In the genomic region with DNA sequence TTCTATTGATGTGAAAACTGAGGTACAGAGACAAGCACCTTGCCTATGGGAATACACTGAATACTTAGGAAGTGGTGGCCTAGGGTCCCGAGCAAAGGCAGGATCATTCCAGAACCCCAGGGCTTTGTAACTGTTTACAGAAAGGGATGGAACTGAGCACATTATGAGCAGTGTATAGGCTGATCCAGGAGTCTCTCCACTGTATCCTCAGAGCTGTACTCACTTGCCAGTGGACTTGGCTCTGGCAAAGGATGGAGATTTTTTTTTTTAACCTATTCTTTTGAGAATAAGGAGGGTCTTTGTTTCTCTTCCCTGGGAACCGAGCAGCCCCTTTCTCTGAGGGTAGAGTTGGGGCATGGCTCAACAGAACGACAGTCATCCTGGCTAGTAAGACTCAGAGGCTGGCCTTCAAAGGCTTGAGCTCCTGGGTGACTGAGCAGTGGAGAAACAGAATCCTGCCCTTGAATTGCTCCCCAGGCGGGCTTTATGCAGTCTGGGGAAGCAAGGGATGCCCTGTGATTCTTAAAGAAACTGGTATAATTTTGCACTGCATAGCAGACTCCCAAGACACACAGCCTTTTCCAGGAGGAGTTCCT, we compare ENCODE assay signal across 13 mouse cellular contexts. TPM values are rescaled to one million over a fixed set of nuclear protein-coding genes. Genes with fewer than 3 reads are reported as not detected.
DNase-seq lines count a peak whose midpoint lies in the region; ATAC-seq lines count a peak whose summit lies in the region.
"Had no signal": no experiment of that assay in that cellular context is flagged by ENCODE, and none has a peak within 500 bp of the region (broad histone marks: within the 10 kb centered on the region; RNA-seq: fewer than 3 reads in every experiment).

No protein-coding gene starts in this region.

- H3K4me3 ChIP-seq in forebrain, embryonic 14.5 days (ENCODE audit: low read depth, low read length): no peak overlapping the region
- H3K4me3 ChIP-seq: limb, embryonic 13.5 days had no signal

- H3K27me3 ChIP-seq in forebrain, embryonic 14.5 days (replicated peaks; ENCODE audit: control insufficient read depth, insufficient read depth, low read length): no peaks in the 10 kb centered on the region
- H3K27me3 ChIP-seq: limb, embryonic 13.5 days had no signal

- H3K9me3 ChIP-seq in forebrain, embryonic 14.5 days (replicated peaks; ENCODE audit: control insufficient read depth, low read length): no peaks in the 10 kb centered on the region
- H3K9me3 ChIP-seq: limb, embryonic 13.5 days had no signal

- H3K9ac ChIP-seq in forebrain, embryonic 14.5 days (ENCODE audit: low read length): no peak overlapping the region
- H3K9ac ChIP-seq: limb, embryonic 13.5 days had no signal

- no peak overlapping the region for H3K4me2 ChIP-seq in forebrain, embryonic 14.5 days (ENCODE audit: low read length)
- H3K4me2 ChIP-seq: limb, embryonic 13.5 days had no signal

- peak; percentile 76 for DNase-seq in heart, adult 11 months
- DNase-seq in heart, adult 8-10 months (ENCODE audit: low spot score): no peak
- DNase-seq in brain, adult 2 months (ENCODE audit: low read depth, low spot score): peak; percentile 10
- DNase-seq in forebrain, embryonic 14.5 days (ENCODE audit: low spot score): peak; percentile 67
- DNase-seq in left cerebral cortex, postnatal 14 days (ENCODE audit: low spot score in 2 of 2): peak; percentile 10 to 30
- no peak for DNase-seq in spleen, postnatal 10 days (ENCODE audit: low spot score in 2 of 2)
- no peak for DNase-seq in kidney, adult 18-20 months
- no peak for DNase-seq in liver
- DNase-seq: gastrocnemius, postnatal 14 days; kidney, postnatal 14 days had no signal

- ATAC-seq in forebrain, embryonic 14.5 days: peak; percentile 75

- 0 out of 2 replicates have a peak overlapping the region, but pooled peaks have one; percentile 27 for H3K27ac ChIP-seq in forebrain, embryonic 14.5 days (ENCODE audit: low read depth, low read length)
- H3K27ac ChIP-seq: limb, embryonic 13.5 days had no signal

- peaks cover 8% of the 10 kb centered on the region for H3K4me1 ChIP-seq in forebrain, embryonic 14.5 days (ENCODE audit: control insufficient read depth, insufficient read depth, low read length)

- H3K36me3 ChIP-seq in forebrain, embryonic 14.5 days (ENCODE audit: control insufficient read depth, insufficient read depth, low read length): no peaks in the 10 kb centered on the region
- H3K36me3 ChIP-seq: limb, embryonic 13.5 days had no signal

- intact Hi-C loops in left cerebral cortex, postnatal 14 days (cut with DNase I): no loop called here

- WGBS in forebrain, embryonic 14.5 days: 9% methylated on average over 4 of the region's 4 CpGs

RNA-seq across cellular contexts. Expression of a gene that starts 38.9 kb away (rescaled TPM):
- not detected for total RNA-seq in heart, adult 8-10 months (2022)
- polyA plus RNA-seq in forebrain, embryonic 14.5 days (2014; fragmentation: Nextera tagmentation; extraction: Ambion mirVana): 10.5 and 11.0 TPM in 2 replicates
- 10 to 100 TPM; 11.2 to 12.5 TPM for total RNA-seq in left cerebral cortex, postnatal 14 days (2021)
- polyA plus RNA-seq: C2C12; lung, embryonic 16.5 days had no signal

Comparison
In these comparisons a context has a peak if more than half of its experiments do, and no peak if none do; other contexts are left out.
1. DNase-seq: peak in heart, adult 11 months (single experiment), brain, adult 2 months (single experiment), forebrain, embryonic 14.5 days (single experiment) and left cerebral cortex, postnatal 14 days (2 of 2); none in heart, adult 8-10 months (single experiment), spleen, postnatal 10 days (0 of 2), kidney, adult 18-20 months (single experiment) and liver (single experiment).
2. RNA of a gene that starts 38.9 kb away (total RNA-seq): 11.2 to 12.5 TPM in left cerebral cortex, postnatal 14 days; not detected in heart, adult 8-10 months; every median in the first group is over 10 times any median in the second.